Mouse (Mus musculus): ENCODE measurements around the gene Klk5. TPM values are rescaled to one million over a fixed set of nuclear protein-coding genes. Genes with fewer than 3 reads are reported as not detected.

The Klk5 gene
- polyA plus RNA-seq, 1 experiment from 2014 or later, result not detected

- Histone ChIP-seq H3K27me3 (no peaks in the 10 kb centered on the region; the same call in 1 of the 2 replicates), H3K4me3 (no peak overlapping the region), H3K9ac (no peak overlapping the region), H3K9me3 (replicated peaks) (no peaks in the 10 kb centered on the region), H3K27ac (no peak overlapping the region), H3K4me2 (no peak overlapping the region), H3K4me1 (no peaks in the 10 kb centered on the region), H3K36me3 (ENCODE audit: poor library complexity, severe bottlenecking) (no peaks in the 10 kb centered on the region)
- WGBS, result 23% methylated on average over 4 of the region's 4 CpGs
- no peak for ATAC-seq
Observed at GRCm38 (mm10) chr7:43882346-43882745, 40.6 kb downstream of the Klk5 start.

GRCm38 (mm10) chr7:43882811-43883210 is 41.0 kb downstream of the Klk5 start:
- no peak overlapping the region for H3K27ac ChIP-seq
- no peak overlapping the region for H3K4me3 ChIP-seq
- no peaks in the 10 kb centered on the region for H3K36me3 ChIP-seq (ENCODE audit: poor library complexity, severe bottlenecking)
- no peak overlapping the region for H3K4me2 ChIP-seq
- H3K9ac ChIP-seq, result no peak overlapping the region
- no peaks in the 10 kb centered on the region for H3K4me1 ChIP-seq
- no peaks in the 10 kb centered on the region; the same call in 1 of the 2 replicates for H3K27me3 ChIP-seq
- 25% methylated on average over 4 of the region's 4 CpGs for WGBS
- no peaks in the 10 kb centered on the region for H3K9me3 ChIP-seq (replicated peaks)
- no peak for ATAC-seq

- H3K27ac ChIP-seq, result no peak overlapping the region
- no peaks in the 10 kb centered on the region for H3K4me1 ChIP-seq
- no peaks in the 10 kb centered on the region for H3K36me3 ChIP-seq (ENCODE audit: poor library complexity, severe bottlenecking)
- H3K9me3 ChIP-seq (replicated peaks), result no peaks in the 10 kb centered on the region
- ATAC-seq, result no peak
- H3K4me2 ChIP-seq, result peak overlapping the region; percentile 48
- 8% methylated on average over 14 of the region's 14 CpGs for WGBS
- H3K27me3 ChIP-seq, result no peaks in the 10 kb centered on the region; the same call in 1 of the 2 replicates
- no peak overlapping the region for H3K4me3 ChIP-seq
- no peak overlapping the region for H3K9ac ChIP-seq
Observed at GRCm38 (mm10) chr7:43883547-43883946, 41.8 kb downstream of the Klk5 start.

GRCm38 (mm10) chr7:43891365-43891764 is 49.6 kb downstream of the Klk5 start:
- Histone ChIP-seq H3K4me2 (no peak overlapping the region), H3K4me3 (no peak overlapping the region), H3K9ac (no peak overlapping the region), H3K27me3 (no peaks in the 10 kb centered on the region), H3K4me1 (no peaks in the 10 kb centered on the region), H3K9me3 (replicated peaks) (no peaks in the 10 kb centered on the region), H3K36me3 (ENCODE audit: poor library complexity, severe bottlenecking) (no peaks in the 10 kb centered on the region), H3K27ac (no peak overlapping the region)
- 61% methylated on average over 5 of the region's 5 CpGs for WGBS
- no peak for ATAC-seq

- no peak overlapping the region for H3K4me3 ChIP-seq
- WGBS, result 65% methylated on average over 3 of the region's 3 CpGs
- H3K9ac ChIP-seq, result no peak overlapping the region
- no peaks in the 10 kb centered on the region for H3K27me3 ChIP-seq
- H3K27ac ChIP-seq, result no peak overlapping the region
- H3K9me3 ChIP-seq (replicated peaks), result no peaks in the 10 kb centered on the region
- no peak for ATAC-seq
- H3K36me3 ChIP-seq (ENCODE audit: poor library complexity, severe bottlenecking), result no peaks in the 10 kb centered on the region
- no peak overlapping the region for H3K4me2 ChIP-seq
- H3K4me1 ChIP-seq, result no peaks in the 10 kb centered on the region
Observed at GRCm38 (mm10) chr7:43891788-43892187, 50.0 kb downstream of the Klk5 start.

GRCm38 (mm10) chr7:43894836-43895235 is 53.1 kb downstream of the Klk5 start:
- no peak overlapping the region for H3K4me3 ChIP-seq
- no peak overlapping the region for H3K27ac ChIP-seq
- H3K4me2 ChIP-seq, result no peak overlapping the region
- no peaks in the 10 kb centered on the region for H3K4me1 ChIP-seq
- H3K9ac ChIP-seq, result no peak overlapping the region
- no peaks in the 10 kb centered on the region for H3K36me3 ChIP-seq (ENCODE audit: poor library complexity, severe bottlenecking)
- no peaks in the 10 kb centered on the region for H3K9me3 ChIP-seq (replicated peaks)
- H3K27me3 ChIP-seq, result no peaks in the 10 kb centered on the region
- peak; percentile 94 for ATAC-seq
- 6% methylated on average over 1 of the region's 1 CpGs for WGBS

Other genes starting within 250 kb of the Klk5 start
- gene Zfp819, start 234.8 kb upstream of the Klk5 start, polyA plus RNA-seq (2015; fragmentation: Nextera tagmentation; extraction: Ambion mirVana), result 0.37 and 0.67 TPM in 2 replicates
- gene Ceacam18, start 207.3 kb upstream of the Klk5 start, polyA plus RNA-seq (2015; fragmentation: Nextera tagmentation; extraction: Ambion mirVana), result not detected in 2 replicates
- 0.17 and 0.28 TPM in 2 replicates for gene Siglece, start 181.8 kb upstream of the Klk5 start, polyA plus RNA-seq (2015; fragmentation: Nextera tagmentation; extraction: Ambion mirVana)
- gene Ctu1, start 170.0 kb upstream of the Klk5 start, polyA plus RNA-seq (2015; fragmentation: Nextera tagmentation; extraction: Ambion mirVana), result 20.2 and 23.1 TPM in 2 replicates
- gene Klk14, start 151.6 kb upstream of the Klk5 start, polyA plus RNA-seq (2015; fragmentation: Nextera tagmentation; extraction: Ambion mirVana), result not detected in 2 replicates
- gene Klk13, start 129.4 kb upstream of the Klk5 start, polyA plus RNA-seq (2015; fragmentation: Nextera tagmentation; extraction: Ambion mirVana), result not detected in 2 replicates
- gene Klk12, start 73.1 kb upstream of the Klk5 start, polyA plus RNA-seq (2015; fragmentation: Nextera tagmentation; extraction: Ambion mirVana), result not detected in 2 replicates
- gene Klk11, start 67.4 kb upstream of the Klk5 start, polyA plus RNA-seq (2015; fragmentation: Nextera tagmentation; extraction: Ambion mirVana), result not detected in 2 replicates
- gene Klk10, start 60.9 kb upstream of the Klk5 start, polyA plus RNA-seq (2015; fragmentation: Nextera tagmentation; extraction: Ambion mirVana), result not detected in 2 replicates
- gene Klk9, start 50.1 kb upstream of the Klk5 start, polyA plus RNA-seq (2015; fragmentation: Nextera tagmentation; extraction: Ambion mirVana), result not detected in 2 replicates
- gene Klk8, start 44.4 kb upstream of the Klk5 start, polyA plus RNA-seq (2015; fragmentation: Nextera tagmentation; extraction: Ambion mirVana), result 4.8 and 5.5 TPM in 2 replicates
- not detected in 2 replicates for gene Klk7, start 30.7 kb upstream of the Klk5 start, polyA plus RNA-seq (2015; fragmentation: Nextera tagmentation; extraction: Ambion mirVana)
- gene Klk6, start 17.5 kb upstream of the Klk5 start, polyA plus RNA-seq (2015; fragmentation: Nextera tagmentation; extraction: Ambion mirVana), result not detected in 2 replicates
- gene Klk4, start 39.2 kb downstream of the Klk5 start, polyA plus RNA-seq (2015; fragmentation: Nextera tagmentation; extraction: Ambion mirVana), result 0.14 TPM in 1 of 2 replicates, not detected in the other
- not detected in 2 replicates for gene Klk15, start 91.8 kb downstream of the Klk5 start, polyA plus RNA-seq (2015; fragmentation: Nextera tagmentation; extraction: Ambion mirVana)
- gene Klk1b8, start 108.7 kb downstream of the Klk5 start, polyA plus RNA-seq (2015; fragmentation: Nextera tagmentation; extraction: Ambion mirVana), result not detected in 2 replicates
- not detected in 2 replicates for gene Klk1b1, start 124.8 kb downstream of the Klk5 start, polyA plus RNA-seq (2015; fragmentation: Nextera tagmentation; extraction: Ambion mirVana)
- not detected in 2 replicates for gene Klk1b9, start 134.1 kb downstream of the Klk5 start, polyA plus RNA-seq (2015; fragmentation: Nextera tagmentation; extraction: Ambion mirVana)
- not detected in 2 replicates for gene Klk1b11, start 153.9 kb downstream of the Klk5 start, polyA plus RNA-seq (2015; fragmentation: Nextera tagmentation; extraction: Ambion mirVana)
- gene Klk1b26, start 170.2 kb downstream of the Klk5 start, polyA plus RNA-seq (2015; fragmentation: Nextera tagmentation; extraction: Ambion mirVana), result not detected in 2 replicates
- not detected in 2 replicates for gene Klk1b27, start 210.3 kb downstream of the Klk5 start, polyA plus RNA-seq (2015; fragmentation: Nextera tagmentation; extraction: Ambion mirVana)